Comparison of ENCODE assay signal across 22 mouse cellular contexts in the genomic region with DNA sequence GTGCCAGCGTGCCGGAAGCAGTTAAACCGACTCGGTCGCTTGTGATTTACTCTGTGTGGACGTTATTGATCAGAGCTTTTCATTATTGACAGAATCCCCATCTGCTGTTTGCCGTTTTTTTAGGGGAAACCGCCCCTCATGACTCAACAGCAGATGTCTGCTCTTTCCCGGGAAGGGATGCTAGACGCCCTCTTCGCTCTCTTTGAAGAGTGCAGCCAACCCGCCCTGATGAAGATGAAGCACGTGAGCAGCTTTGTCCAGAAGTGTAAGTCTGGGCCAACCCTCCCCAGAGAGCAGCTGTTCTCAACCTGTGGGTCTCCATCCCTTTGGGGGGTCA. TPM values are rescaled to one million over a fixed set of nuclear protein-coding genes. Genes with fewer than 3 reads are reported as not detected.
A peak's percentile ranks its signal among the peaks of the same experiment; 100 is the strongest.
DNase-seq lines count a peak whose midpoint lies in the region; ATAC-seq and TF ChIP-seq lines count a peak whose summit lies in the region.
"Had no signal": no experiment of that assay in that cellular context is flagged by ENCODE, and none has a peak within 500 bp of the region (broad histone marks: within the 10 kb centered on the region; RNA-seq: fewer than 3 reads in every experiment).

No protein-coding gene starts in this region.

- H3K4me1 ChIP-seq in liver, embryonic 13.5 days (replicated peaks), result peaks cover 47% of the 10 kb centered on the region
- peaks cover 47% of the 10 kb centered on the region for H3K4me1 ChIP-seq in olfactory bulb, adult 2 months (ENCODE audit: control insufficient read depth, insufficient read depth, low read length)
- no peaks in the 10 kb centered on the region for H3K4me1 ChIP-seq in lung, postnatal 0 days (ENCODE audit: insufficient read depth, low read depth, low read length)

- no peak overlapping the region for H3K4me3 ChIP-seq in liver, embryonic 13.5 days (replicated peaks)
- H3K4me3 ChIP-seq in olfactory bulb, adult 2 months (ENCODE audit: insufficient read depth, low read depth, low read length), result no peak overlapping the region
- no peak overlapping the region for H3K4me3 ChIP-seq in lung, postnatal 0 days (ENCODE audit: low read depth, low read length)
- H3K4me3 ChIP-seq: embryonic facial prominence, embryonic 12.5 days; heart, adult 2 months; hindbrain, embryonic 12.5 days; left cerebral cortex, adult 2 months; lung, embryonic 15.5 days had no signal

- H3K27ac ChIP-seq in liver, embryonic 13.5 days, result no peak overlapping the region
- peak overlapping the region; percentile 7; the same call in 1 of the 2 replicates for H3K27ac ChIP-seq in olfactory bulb, adult 2 months (ENCODE audit: insufficient read depth, low read depth, low read length)
- no peak overlapping the region for H3K27ac ChIP-seq in lung, postnatal 0 days (ENCODE audit: low read length)
- H3K27ac ChIP-seq: embryonic facial prominence, embryonic 12.5 days; heart, adult 2 months; hindbrain, embryonic 12.5 days; kidney, postnatal 0 days; left cerebral cortex, adult 2 months; lung, embryonic 15.5 days had no signal

- DNase-seq in liver, embryonic 13.5 days, result no peak
- no peak for DNase-seq in liver
- peak; percentile 50 to 66 for DNase-seq in layer of hippocampus, adult 8-10 months (ENCODE audit: low spot score in 2 of 2)
- peak; percentile 59 for DNase-seq in layer of hippocampus, postnatal 36 days
- DNase-seq in lung, postnatal 0 days (ENCODE audit: low spot score), result no peak
- DNase-seq: adrenal gland, adult 8-10 months; cerebellum, adult 2 months; cerebellum, postnatal 25 days; forebrain, postnatal 0 days; gastrocnemius, postnatal 25 days; heart, adult 2 months; lung, postnatal 4 days; thymus, adult 18-20 months had no signal

- TF ChIP-seq EP300 in lung, postnatal 0 days (IDR thresholded peaks at IDR 0.05), result no peak

- TF ChIP-seq POLR2A in olfactory bulb, adult 2 months (IDR thresholded peaks at IDR 0.05; ENCODE audit: insufficient read depth, low read depth, low read length), result no peak

- WGBS in liver, embryonic 13.5 days (ENCODE audit: insufficient replicate concordance), result 86% methylated on average over 13 of the region's 13 CpGs
- 44% methylated on average over 13 of the region's 13 CpGs for WGBS in olfactory bulb, adult 2 months
- WGBS in lung, postnatal 0 days, result 89% methylated on average over 13 of the region's 13 CpGs

- no peaks in the 10 kb centered on the region for H3K27me3 ChIP-seq in liver, embryonic 13.5 days
- no peaks in the 10 kb centered on the region for H3K27me3 ChIP-seq in lung, postnatal 0 days (replicated peaks; ENCODE audit: insufficient read depth, low read length)
- H3K27me3 ChIP-seq: embryonic facial prominence, embryonic 12.5 days; hindbrain, embryonic 12.5 days; lung, embryonic 15.5 days had no signal

- no peak overlapping the region for H3K9ac ChIP-seq in liver, embryonic 13.5 days
- no peak overlapping the region for H3K9ac ChIP-seq in lung, postnatal 0 days (replicated peaks; ENCODE audit: low read depth)
- H3K9ac ChIP-seq: embryonic facial prominence, embryonic 12.5 days; forebrain, postnatal 0 days; hindbrain, embryonic 12.5 days; lung, embryonic 15.5 days had no signal

- TF ChIP-seq CTCF in olfactory bulb, adult 2 months (IDR thresholded peaks at IDR 0.05; ENCODE audit: insufficient read depth, low read depth, low read length), result no peak
- TF ChIP-seq CTCF in lung, postnatal 0 days (IDR thresholded peaks at IDR 0.05), result no peak

- no peak overlapping the region; the same call in 1 of the 2 replicates for H3K4me2 ChIP-seq in liver, embryonic 13.5 days
- no peak overlapping the region for H3K4me2 ChIP-seq in lung, postnatal 0 days (replicated peaks; ENCODE audit: low read depth, low read length)
- H3K4me2 ChIP-seq: embryonic facial prominence, embryonic 12.5 days; hindbrain, embryonic 12.5 days; lung, embryonic 15.5 days had no signal

- no peaks in the 10 kb centered on the region for H3K9me3 ChIP-seq in liver, embryonic 13.5 days (replicated peaks)
- H3K9me3 ChIP-seq in lung, postnatal 0 days (ENCODE audit: low read length), result no peaks in the 10 kb centered on the region
- H3K9me3 ChIP-seq: embryonic facial prominence, embryonic 12.5 days; hindbrain, embryonic 12.5 days; lung, embryonic 15.5 days had no signal

- peak; percentile 41 for ATAC-seq in liver, embryonic 13.5 days (ENCODE audit: low read depth)
- ATAC-seq in lung, postnatal 0 days, result no peak
- ATAC-seq in inflammation-experienced regulatory T-cells, adult 6 months, result no peak
- ATAC-seq: activated CD4-positive, CD25-positive, alpha-beta regulatory T cell, adult 4 months; forebrain, postnatal 0 days; midbrain, embryonic 16.5 days had no signal

- H3K36me3 ChIP-seq in liver, embryonic 13.5 days, result peaks cover 97% of the 10 kb centered on the region
- H3K36me3 ChIP-seq in lung, postnatal 0 days (ENCODE audit: insufficient read depth, low read length), result no peaks in the 10 kb centered on the region

RNA-seq across cellular contexts. Expression of a gene that starts 5.9 kb away (rescaled TPM):
- polyA plus RNA-seq in liver, embryonic 13.5 days (2015; fragmentation: Nextera tagmentation; extraction: Ambion mirVana), result 39.4 and 41.3 TPM in 2 replicates
- total RNA-seq in layer of hippocampus, adult 8-10 months (2022), result 10 to 100 TPM; 73.2 to 96.9 (median 79.2) TPM
- 10 to 100 TPM; 58.6 to 59.0 TPM for total RNA-seq in layer of hippocampus, postnatal 36 days (2021)
- not detected in 2 replicates for polyA plus RNA-seq in olfactory bulb, adult 2 months (2012; ENCODE audit: insufficient read depth, insufficient read length, low replicate concordance, missing spikeins)
- 4.8 and 7.4 TPM in 2 replicates for polyA plus RNA-seq in lung, postnatal 0 days (2015; fragmentation: Nextera tagmentation; extraction: Ambion mirVana)
- 10 to 100 TPM in 1 of 3 experiments, 1 to 10 TPM in 2; 2.9 to 27.5 (median 4.1) TPM for polyA plus RNA-seq in inflammation-experienced regulatory T-cells, adult 6 months (2017; shearing (Covaris generic))

Comparison
In these comparisons a context has a peak if more than half of its experiments do, and no peak if none do; other contexts are left out.
1. DNase-seq: peak in layer of hippocampus, adult 8-10 months (2 of 2) and layer of hippocampus, postnatal 36 days (2 of 2); none in liver, embryonic 13.5 days (single experiment), liver (single experiment) and lung, postnatal 0 days (single experiment).